Mouse (Mus musculus) brain, embryonic 14.5 days (tissue): ENCODE measurements at regions not wholly inside any gene's neighbourhood (a gene's known extent, or its start where the extent isn't known, plus 50 kb on each side); places are given as distances from the start of the nearest gene placed in this dataset.
A peak's percentile ranks its signal among the peaks of the same experiment; 100 is the strongest.

Experiments used
- DNase-seq: peaks from one replicate; pipeline ENCODE4 v3.0.0-alpha.2; 2011; ENCODE audit warnings: low read depth
- CTCF ChIP-seq: fragments of 200-500 bp; IDR thresholded peaks from 2 replicates; pipeline ENCODE4 v1.5.1; 2012; ENCODE audit warnings: inconsistent platforms, mild to moderate bottlenecking, moderate library complexity, borderline replicate concordance; ENCODE audit not compliant: insufficient read depth, insufficient read length; ENCODE audit errors: extremely low read depth
- POLR2A ChIP-seq: fragments of 200-500 bp; IDR thresholded peaks from 2 replicates; pipeline ENCODE4 v1.6.1; 2012; ENCODE audit warnings: mild to moderate bottlenecking, inconsistent platforms, borderline replicate concordance; ENCODE audit not compliant: poor library complexity, insufficient read depth, insufficient read length, severe bottlenecking; ENCODE audit errors: extremely low read depth

DNA sequence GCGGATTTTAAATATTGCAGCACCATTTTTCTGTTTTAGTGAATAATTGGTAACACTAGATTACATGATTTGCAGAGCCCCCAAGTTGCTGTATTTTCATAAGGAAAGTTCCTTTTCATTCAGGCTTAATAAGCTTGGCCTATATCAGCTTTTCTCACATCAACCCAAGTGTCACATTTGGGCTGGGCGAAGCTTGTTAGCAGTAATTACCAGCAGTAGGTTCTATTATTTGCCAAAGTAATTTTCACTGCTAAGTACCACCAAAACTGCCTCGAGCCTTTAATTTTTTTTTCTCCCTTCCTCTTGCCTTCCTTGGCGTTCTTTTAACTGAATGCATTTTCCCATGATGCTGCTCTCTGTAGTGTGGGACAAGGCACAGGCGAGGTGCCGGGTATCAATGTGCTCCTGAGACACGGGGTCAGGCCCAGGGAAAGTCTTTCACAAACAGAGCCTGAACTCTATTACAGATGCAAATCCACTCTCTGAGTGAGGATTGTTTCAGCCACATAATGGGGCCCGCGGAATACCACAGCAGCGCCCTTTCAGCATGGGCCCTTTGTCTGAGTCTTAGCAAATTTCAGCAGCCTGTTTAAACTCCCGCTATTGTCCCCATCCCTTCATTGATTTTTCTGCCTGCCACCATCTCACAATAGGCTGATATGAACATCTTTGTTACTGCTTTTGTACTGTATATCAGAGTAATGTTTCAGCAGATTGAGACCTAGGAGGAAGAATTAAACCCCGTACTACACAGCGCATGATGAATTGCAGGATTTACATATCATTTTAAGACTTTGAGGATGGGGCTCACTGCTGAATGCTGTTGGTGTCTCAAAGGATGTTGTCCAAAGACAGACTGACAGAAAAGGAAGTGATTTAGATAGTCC is 205.1 kb upstream of the Epha3 start:
- TF ChIP-seq POLR2A: no peak
- TF ChIP-seq CTCF: no peak
- DNase-seq: peak; percentile 98

GRCm38 (mm10) chr16:64062584-64062983 is 198.6 kb upstream of the Epha3 start:
- no peak for TF ChIP-seq POLR2A
- no peak for TF ChIP-seq CTCF
- peak; percentile 72 for DNase-seq

DNA sequence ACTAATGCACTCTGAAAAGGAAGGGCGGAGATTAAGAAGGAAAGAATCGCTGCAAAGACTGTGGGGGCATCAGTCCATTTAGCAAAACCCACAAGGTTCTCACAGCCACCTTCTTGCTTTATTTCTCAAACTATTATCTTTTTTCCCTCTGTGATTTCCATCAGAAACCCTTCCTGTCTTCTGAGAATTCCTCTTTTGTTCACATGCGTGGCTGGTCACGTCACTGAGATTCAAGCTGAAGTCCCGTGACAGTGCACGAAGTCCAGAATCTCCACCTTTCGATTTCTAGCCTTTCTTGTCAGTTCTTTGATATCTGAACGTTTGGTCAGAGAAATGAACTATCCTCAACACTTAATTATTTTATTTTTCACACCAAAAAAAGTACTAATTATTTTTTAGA is 194.7 kb upstream of the Epha3 start:
- TF ChIP-seq POLR2A (no peak), CTCF (no peak)
- DNase-seq: no peak

- TF ChIP-seq POLR2A (no peak), CTCF (no peak)
- peak; percentile 87 for DNase-seq
Observed at GRCm38 (mm10) chr16:64054346-64054745, 190.4 kb upstream of the Epha3 start.

DNA sequence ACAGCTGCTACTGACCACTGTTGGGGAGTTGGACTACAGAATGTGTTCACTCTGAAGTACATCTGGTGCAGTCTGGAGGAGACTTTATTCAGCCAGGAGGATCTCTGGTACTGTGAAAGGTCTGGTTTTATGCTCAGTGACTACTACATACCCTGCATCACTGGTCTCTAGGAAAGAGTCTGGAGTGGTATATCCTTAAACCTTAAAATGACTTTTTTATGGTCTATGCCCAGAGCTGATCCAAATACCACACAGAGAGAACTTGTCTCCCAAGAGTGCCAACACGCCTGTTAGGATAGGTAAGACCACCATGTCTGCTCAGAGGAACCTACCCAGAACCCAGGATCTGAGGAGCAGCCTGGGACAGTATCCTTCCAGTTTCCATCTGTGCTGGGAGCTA is 184.1 kb upstream of the Epha3 start:
- no peak for TF ChIP-seq CTCF
- no peak for TF ChIP-seq POLR2A
- DNase-seq: no peak

GRCm38 (mm10) chr16:64033049-64033448 is 169.1 kb upstream of the Epha3 start:
- no peak for TF ChIP-seq CTCF
- no peak for TF ChIP-seq POLR2A
- peak; percentile 93 for DNase-seq

DNA sequence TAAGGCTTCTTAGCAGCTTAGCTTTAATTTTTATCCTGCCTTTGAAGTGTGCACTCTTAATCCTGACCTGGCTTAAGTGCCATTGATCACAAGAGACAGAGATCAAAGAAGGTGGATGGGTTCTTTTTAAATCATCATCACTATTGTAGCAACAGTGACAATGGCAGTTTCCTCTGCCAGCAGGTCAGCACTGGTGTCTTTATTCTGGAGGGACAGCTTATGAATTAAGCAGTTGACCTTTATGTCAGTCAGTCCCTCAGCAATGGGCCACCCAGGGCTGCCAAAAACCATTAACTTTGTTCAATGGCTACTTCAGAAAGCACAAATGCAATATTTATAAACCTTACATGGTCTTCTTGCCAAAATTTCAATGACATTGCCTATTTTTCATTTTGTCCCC is 160.0 kb upstream of the Epha3 start:
- TF ChIP-seq POLR2A: no peak
- no peak for TF ChIP-seq CTCF
- DNase-seq: peak; percentile 32

- TF ChIP-seq POLR2A: no peak
- no peak for TF ChIP-seq CTCF
- peak; percentile 62 for DNase-seq
Observed at GRCm38 (mm10) chr16:64000884-64001283, 136.9 kb upstream of the Epha3 start.

DNA sequence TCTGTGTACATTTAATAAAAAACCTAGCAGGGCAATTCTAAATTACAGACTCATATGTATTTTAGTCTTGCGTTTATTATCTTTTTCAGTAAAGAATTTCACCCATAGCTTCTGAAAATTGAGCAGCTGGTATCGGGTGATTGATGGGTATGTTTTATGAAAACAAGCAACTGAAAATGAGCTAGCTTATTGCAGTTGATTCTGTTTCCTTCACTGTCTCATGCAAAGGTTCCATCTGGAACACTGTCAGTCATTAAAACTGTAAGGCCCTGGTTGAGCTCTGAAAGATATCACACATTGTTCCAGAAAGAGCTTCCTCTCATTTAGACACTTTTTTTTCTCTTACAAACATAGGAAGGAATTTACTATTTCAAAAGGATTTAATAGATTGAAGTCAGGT is 103.4 kb upstream of the Epha3 start:
- TF ChIP-seq POLR2A: no peak
- TF ChIP-seq CTCF: no peak
- DNase-seq: peak; percentile 82

- no peak for TF ChIP-seq CTCF
- no peak for TF ChIP-seq POLR2A
- DNase-seq: no peak
Observed at GRCm38 (mm10) chr16:63960786-63961185, 96.8 kb upstream of the Epha3 start.

DNA sequence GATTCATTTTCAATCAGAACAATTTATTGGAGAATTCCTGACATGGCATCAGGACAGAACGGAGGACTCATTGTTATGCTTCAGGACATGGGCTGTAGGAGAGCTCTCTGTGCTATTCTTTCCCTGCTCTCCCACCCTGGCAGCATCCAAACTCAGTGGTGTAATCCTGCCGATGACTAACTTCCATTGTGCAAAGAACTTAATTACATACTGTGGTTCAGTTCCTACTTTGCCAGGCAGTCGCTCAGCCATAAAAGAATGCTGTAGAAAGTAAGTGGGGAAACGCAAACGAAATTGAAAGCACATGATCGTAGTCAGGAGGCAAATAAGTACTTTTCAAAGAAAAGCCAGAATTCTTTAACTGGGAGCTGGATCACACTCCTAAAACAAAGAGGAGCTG is 94.2 kb upstream of the Epha3 start:
- no peak for TF ChIP-seq POLR2A
- no peak for TF ChIP-seq CTCF
- DNase-seq: peak; percentile 88

DNA sequence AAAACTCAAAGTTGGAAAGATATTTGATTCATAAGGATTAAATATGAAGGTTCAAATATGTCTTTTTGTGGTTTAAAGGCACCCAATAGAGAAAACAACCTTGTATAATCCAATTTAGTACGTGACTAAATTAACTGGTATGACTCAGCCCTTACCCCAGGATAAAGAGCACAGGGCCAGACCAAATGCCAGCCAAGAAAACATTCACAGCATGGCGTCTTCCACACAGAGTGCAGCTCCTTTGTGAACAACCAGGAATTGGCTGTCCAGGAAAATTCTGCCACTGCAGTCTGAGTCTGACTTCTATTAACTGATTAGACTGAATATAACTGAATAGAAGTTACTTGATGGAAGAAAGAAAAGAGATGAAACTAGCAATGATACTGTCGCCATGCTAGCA is 61.2 kb upstream of the Epha3 start:
- TF ChIP-seq POLR2A (no peak), CTCF (no peak)
- DNase-seq: peak; percentile 64

DNA sequence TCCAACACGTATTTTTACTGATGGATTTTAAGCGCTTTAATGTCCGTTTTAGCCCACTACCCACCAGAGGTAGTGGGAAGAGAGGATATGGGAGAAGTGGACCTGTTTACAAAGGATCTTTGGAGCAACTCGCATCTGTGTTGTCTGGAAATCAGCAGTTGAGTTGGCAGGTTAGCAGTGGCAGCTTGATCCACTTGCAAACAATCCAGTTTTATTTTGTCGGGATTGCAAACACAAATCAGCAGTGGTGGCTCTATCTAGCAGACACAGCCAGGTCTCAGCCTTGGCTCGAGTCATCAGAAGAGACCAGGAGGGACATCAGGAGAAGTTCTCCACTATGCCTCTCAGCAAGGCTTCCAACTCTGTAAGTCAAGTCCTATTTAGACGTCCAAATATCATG is 57.2 kb upstream of the Epha3 start:
- TF ChIP-seq CTCF (no peak), POLR2A (no peak)
- DNase-seq: no peak
